Mouse (Mus musculus): ENCODE data around the gene Gm527. TPM values are rescaled to one million over a fixed set of nuclear protein-coding genes. Genes with fewer than 3 reads are reported as not detected.

Gene Gm527
- polyA plus RNA-seq, 1 experiment from 2014 or later = 4.3 TPM

GRCm38 (mm10) chr12:64966652-64967435 lies 49.1 kb downstream of the Gm527 start:
- peaks cover 37% of the 10 kb centered on the region for H3K4me1 ChIP-seq
- no peaks in the 10 kb centered on the region for H3K9me3 ChIP-seq
- peak overlapping the region; percentile 97 for H3K9ac ChIP-seq
- H3K27me3 ChIP-seq = no peaks in the 10 kb centered on the region
- no peak for ATAC-seq (ENCODE audit: borderline replicate concordance, extremely low read depth, low FRiP score, low TSS enrichment)
- H3K4me2 ChIP-seq = peak overlapping the region; percentile 87
- peak overlapping the region; percentile 96 for H3K4me3 ChIP-seq
- no peaks in the 10 kb centered on the region for H3K36me3 ChIP-seq
- 3% methylated on average over 19 of the region's 19 CpGs for WGBS
- peak overlapping the region; percentile 91 for H3K27ac ChIP-seq

- Histone ChIP-seq H3K4me1 (peaks cover 41% of the 10 kb centered on the region), H3K27me3 (no peaks in the 10 kb centered on the region), H3K9ac (peak overlapping the region; percentile 97), H3K4me3 (peak overlapping the region; percentile 96), H3K36me3 (no peaks in the 10 kb centered on the region), H3K27ac (no peak overlapping the region), H3K4me2 (peak overlapping the region; percentile 87), H3K9me3 (no peaks in the 10 kb centered on the region)
- 1% methylated on average over 9 of the region's 9 CpGs for WGBS
- no peak for ATAC-seq (ENCODE audit: borderline replicate concordance, extremely low read depth, low FRiP score, low TSS enrichment)
Observed at GRCm38 (mm10) chr12:64967470-64967869, 49.8 kb downstream of the Gm527 start.

DNA sequence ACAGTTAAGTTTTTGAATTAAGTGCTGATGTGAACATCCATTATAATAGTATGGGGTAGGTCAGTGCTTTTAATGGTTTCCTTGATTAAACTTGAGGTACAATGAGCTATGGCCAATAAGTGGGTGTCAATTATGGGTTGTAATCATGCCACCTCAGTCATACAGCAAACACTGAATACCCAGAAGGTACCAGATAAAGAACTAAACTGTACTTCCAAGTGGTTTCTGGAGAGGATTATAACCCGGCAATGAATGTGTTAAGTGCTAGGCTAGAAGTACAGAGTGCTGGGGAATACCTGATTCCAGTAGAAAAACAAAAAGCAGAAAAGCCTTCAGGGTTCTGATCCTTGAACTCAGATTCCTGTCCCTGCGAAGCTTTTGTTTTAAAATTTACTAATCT lies 50.4 kb downstream of the Gm527 start:
- H3K4me3 ChIP-seq = peak overlapping the region; percentile 96
- H3K4me2 ChIP-seq = peak overlapping the region; percentile 87
- no peaks in the 10 kb centered on the region for H3K9me3 ChIP-seq
- no peaks in the 10 kb centered on the region for H3K36me3 ChIP-seq
- H3K27ac ChIP-seq = no peak overlapping the region
- peak overlapping the region; percentile 97 for H3K9ac ChIP-seq
- 4% methylated on average over 2 of the region's 2 CpGs for WGBS
- H3K4me1 ChIP-seq = peaks cover 41% of the 10 kb centered on the region
- ATAC-seq (ENCODE audit: borderline replicate concordance, extremely low read depth, low FRiP score, low TSS enrichment) = no peak
- no peaks in the 10 kb centered on the region for H3K27me3 ChIP-seq

GRCm38 (mm10) chr12:64971399-64971798 lies 53.7 kb downstream of the Gm527 start:
- Histone ChIP-seq H3K4me3 (no peak overlapping the region), H3K9me3 (no peaks in the 10 kb centered on the region), H3K36me3 (no peaks in the 10 kb centered on the region), H3K9ac (no peak overlapping the region), H3K4me2 (peak overlapping the region; percentile 14; the same call in 1 of the 2 replicates), H3K27ac (no peak overlapping the region), H3K27me3 (no peaks in the 10 kb centered on the region), H3K4me1 (peaks cover 29% of the 10 kb centered on the region)
- no peak for ATAC-seq (ENCODE audit: borderline replicate concordance, extremely low read depth, low FRiP score, low TSS enrichment)

DNA sequence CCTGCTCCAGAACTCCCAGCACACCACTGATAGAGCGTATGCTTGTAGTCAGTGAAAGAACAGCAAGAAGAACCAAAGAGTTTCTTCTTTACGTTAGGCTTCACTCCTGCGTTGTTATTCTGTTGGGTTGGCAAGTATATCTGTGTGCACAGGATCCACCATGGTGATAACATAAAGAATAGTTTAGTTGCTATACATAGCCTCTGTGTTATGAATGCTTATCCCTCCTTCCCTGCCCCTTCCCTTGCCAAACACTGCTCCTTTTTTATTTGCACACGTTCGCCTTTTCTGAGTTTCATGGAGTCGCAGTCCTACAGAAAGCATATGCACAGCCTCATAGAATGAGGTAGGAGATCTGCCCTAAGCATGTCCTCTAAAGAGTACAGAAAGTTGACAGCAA lies 54.4 kb downstream of the Gm527 start:
- H3K4me3 ChIP-seq = no peak overlapping the region
- H3K4me1 ChIP-seq = peaks cover 28% of the 10 kb centered on the region
- ATAC-seq (ENCODE audit: borderline replicate concordance, extremely low read depth, low FRiP score, low TSS enrichment) = no peak
- H3K9me3 ChIP-seq = no peaks in the 10 kb centered on the region
- H3K27ac ChIP-seq = no peak overlapping the region
- H3K9ac ChIP-seq = no peak overlapping the region
- 65% methylated on average over 6 of the region's 6 CpGs for WGBS
- H3K4me2 ChIP-seq = no peak overlapping the region
- no peaks in the 10 kb centered on the region for H3K27me3 ChIP-seq
- 0 out of 2 replicates have a peak, but pooled peaks cover 1% of the 10 kb centered on the region for H3K36me3 ChIP-seq

Other genes starting within 250 kb of the Gm527 start
- 10.7 and 13.6 TPM in 2 replicates for gene Klhl28, start 47.6 kb downstream of the Gm527 start, polyA plus RNA-seq (2015; fragmentation: Nextera tagmentation; extraction: Ambion mirVana)
- gene Togaram1, start 47.9 kb downstream of the Gm527 start, polyA plus RNA-seq (2015; fragmentation: Nextera tagmentation; extraction: Ambion mirVana) = 26.5 and 28.5 TPM in 2 replicates
- gene Prpf39, start 118.4 kb downstream of the Gm527 start, polyA plus RNA-seq (2015; fragmentation: Nextera tagmentation; extraction: Ambion mirVana) = 52.6 and 53.6 TPM in 2 replicates
- 339 and 373 TPM in 2 replicates for gene Fkbp3, start 156.1 kb downstream of the Gm527 start, polyA plus RNA-seq (2015; fragmentation: Nextera tagmentation; extraction: Ambion mirVana)
- 11.3 and 13.4 TPM in 2 replicates for gene Fancm, start 157.7 kb downstream of the Gm527 start, polyA plus RNA-seq (2015; fragmentation: Nextera tagmentation; extraction: Ambion mirVana)